Mouse (Mus musculus): ENCODE measurements around the gene Traf3ip2. TPM values are rescaled to one million over a fixed set of nuclear protein-coding genes. Genes with fewer than 3 reads are reported as not detected.

Gene Traf3ip2
- polyA plus RNA-seq, 1 experiment from 2014 or later, result 18.5 TPM

DNA sequence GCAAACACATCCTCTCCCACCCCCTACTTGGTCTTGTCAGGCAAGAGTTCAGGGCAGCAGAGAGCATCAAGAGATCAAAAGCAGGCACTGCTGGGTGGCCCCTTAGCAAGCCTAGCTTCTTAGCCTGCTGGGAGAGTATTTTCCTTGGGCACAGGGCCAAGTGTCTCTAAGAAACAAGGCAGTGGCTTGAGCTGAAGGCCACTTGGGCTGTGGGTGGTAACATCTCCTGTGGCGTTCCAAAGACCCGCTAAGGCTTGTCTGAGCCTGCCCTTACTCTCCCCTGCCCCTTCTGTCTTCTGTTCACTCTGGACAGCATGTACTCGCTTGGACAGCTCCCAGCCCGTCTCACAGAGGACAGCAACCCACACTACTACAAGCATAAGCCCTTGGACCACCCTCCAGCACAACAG lies 28.1 kb downstream of the Traf3ip2 start:
- Histone ChIP-seq H3K4me1 (peaks cover 36% of the 10 kb centered on the region), H3K27ac (peak overlapping the region; percentile 78), H3K4me2 (no peak overlapping the region), H3K27me3 (no peaks in the 10 kb centered on the region), H3K4me3 (replicated peaks) (no peak overlapping the region), H3K9ac (no peak overlapping the region), H3K9me3 (replicated peaks) (no peaks in the 10 kb centered on the region), H3K36me3 (peaks cover 33% of the 10 kb centered on the region)
- 13% methylated on average over 4 of the region's 4 CpGs for WGBS
- ATAC-seq (replicated peaks; ENCODE audit: low FRiP score), result peak; percentile 82

DNA sequence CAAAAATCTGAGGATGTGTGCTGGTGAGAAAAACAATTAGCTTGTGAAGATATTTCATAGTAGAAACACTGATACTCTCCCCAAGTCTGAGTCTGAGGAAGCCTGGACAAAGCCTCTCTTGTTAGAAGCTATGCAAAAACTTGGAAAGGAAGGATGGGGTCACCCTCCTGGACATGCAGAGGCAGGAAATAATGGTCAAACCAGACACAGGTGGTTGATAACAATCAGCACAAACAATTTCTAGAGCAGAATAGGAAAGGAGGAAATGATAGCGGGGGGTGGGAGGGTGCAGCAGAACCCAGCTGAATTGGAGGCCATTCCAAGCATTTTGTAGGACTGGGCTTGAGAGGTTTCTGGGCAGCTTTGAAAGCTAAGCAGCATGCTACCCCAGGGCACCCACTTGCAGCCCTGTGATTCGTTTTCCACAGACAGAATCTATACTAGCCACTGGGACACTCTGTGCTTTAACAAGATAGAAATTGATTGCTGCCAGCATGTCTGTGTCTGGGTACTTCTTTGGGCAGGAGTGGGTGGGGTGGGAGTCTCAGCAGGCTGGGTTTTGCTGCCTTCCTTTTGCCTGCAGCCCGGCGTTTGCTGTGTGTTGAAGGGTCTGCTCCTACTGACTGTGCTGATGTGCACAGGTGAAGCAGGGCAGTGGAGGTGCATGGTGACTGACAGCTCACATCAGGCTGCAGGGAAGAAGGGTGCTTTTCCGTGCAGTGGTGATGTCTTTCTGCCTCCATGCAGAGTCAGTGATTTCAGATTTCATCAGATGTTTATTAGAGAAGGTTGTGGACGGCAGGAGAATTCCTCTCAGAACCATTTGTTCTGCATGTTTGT lies 33.3 kb downstream of the Traf3ip2 start:
- Histone ChIP-seq H3K9ac (no peak overlapping the region), H3K4me3 (replicated peaks) (no peak overlapping the region), H3K9me3 (replicated peaks) (no peaks in the 10 kb centered on the region), H3K4me1 (peaks cover 28% of the 10 kb centered on the region), H3K4me2 (peak overlapping the region; percentile 22; the same call in 1 of the 2 replicates), H3K27ac (peak overlapping the region; percentile 83), H3K27me3 (no peaks in the 10 kb centered on the region), H3K36me3 (peaks cover 51% of the 10 kb centered on the region)
- ATAC-seq (replicated peaks; ENCODE audit: low FRiP score), result peak; percentile 26; the same call in 1 of the 2 replicates
- 27% methylated on average over 6 of the region's 6 CpGs for WGBS

DNA sequence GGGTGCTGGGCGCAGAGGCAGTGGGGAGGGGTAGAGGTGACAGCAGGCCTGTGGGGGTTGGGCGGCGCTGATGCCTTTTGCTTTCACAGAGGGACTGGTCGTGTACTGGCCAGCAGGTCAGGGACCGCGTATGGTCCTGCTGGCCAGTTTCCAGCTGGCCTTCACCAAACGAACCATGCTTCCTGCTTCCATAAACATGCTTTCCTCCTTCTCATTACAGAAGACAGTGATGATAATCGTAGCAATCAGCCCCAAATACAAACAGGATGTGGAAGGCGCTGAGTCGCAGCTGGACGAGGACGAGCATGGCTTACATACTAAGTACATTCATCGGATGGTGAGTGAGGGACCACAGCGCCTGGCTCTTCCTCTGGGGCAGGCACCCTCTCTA lies 33.9 kb downstream of the Traf3ip2 start:
- H3K9me3 ChIP-seq (replicated peaks), result no peaks in the 10 kb centered on the region
- H3K4me2 ChIP-seq, result peak overlapping the region; percentile 22; the same call in 1 of the 2 replicates
- peaks cover 57% of the 10 kb centered on the region for H3K36me3 ChIP-seq
- peaks cover 24% of the 10 kb centered on the region for H3K4me1 ChIP-seq
- H3K9ac ChIP-seq, result no peak overlapping the region
- WGBS, result 19% methylated on average over 14 of the region's 14 CpGs
- H3K27ac ChIP-seq, result peak overlapping the region; percentile 83
- no peaks in the 10 kb centered on the region for H3K27me3 ChIP-seq
- peak; percentile 66; the same call in 1 of the 2 replicates for ATAC-seq (replicated peaks; ENCODE audit: low FRiP score)
- H3K4me3 ChIP-seq (replicated peaks), result no peak overlapping the region

DNA sequence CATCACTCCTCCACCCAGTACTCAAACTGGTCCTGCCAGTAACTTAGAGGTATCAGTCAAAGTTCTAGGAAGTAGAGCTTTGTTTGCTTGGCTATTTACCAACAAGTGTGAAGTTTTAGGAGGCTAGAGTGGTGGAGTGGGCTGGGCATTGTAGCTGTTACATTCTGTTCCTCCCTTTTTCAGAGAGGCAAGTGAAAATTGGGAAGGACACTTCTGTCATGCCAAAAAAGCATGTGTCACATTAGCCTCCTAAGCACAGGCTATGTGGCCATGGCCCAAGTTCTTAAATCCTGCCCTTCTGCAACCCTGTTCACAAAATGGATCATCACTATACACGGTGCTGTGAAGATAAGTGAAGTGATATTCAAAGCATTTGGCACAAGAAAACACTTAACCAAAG lies 34.4 kb downstream of the Traf3ip2 start:
- Histone ChIP-seq H3K9ac (no peak overlapping the region), H3K4me2 (0 out of 2 replicates have a peak overlapping the region, but pooled peaks have one; percentile 22), H3K9me3 (replicated peaks) (no peaks in the 10 kb centered on the region), H3K4me3 (replicated peaks) (no peak overlapping the region), H3K27ac (peak overlapping the region; percentile 83), H3K27me3 (no peaks in the 10 kb centered on the region), H3K36me3 (peaks cover 62% of the 10 kb centered on the region), H3K4me1 (peaks cover 21% of the 10 kb centered on the region)
- ATAC-seq (replicated peaks; ENCODE audit: low FRiP score), result no peak
- 79% methylated on average over 1 of the region's 1 CpGs for WGBS

DNA sequence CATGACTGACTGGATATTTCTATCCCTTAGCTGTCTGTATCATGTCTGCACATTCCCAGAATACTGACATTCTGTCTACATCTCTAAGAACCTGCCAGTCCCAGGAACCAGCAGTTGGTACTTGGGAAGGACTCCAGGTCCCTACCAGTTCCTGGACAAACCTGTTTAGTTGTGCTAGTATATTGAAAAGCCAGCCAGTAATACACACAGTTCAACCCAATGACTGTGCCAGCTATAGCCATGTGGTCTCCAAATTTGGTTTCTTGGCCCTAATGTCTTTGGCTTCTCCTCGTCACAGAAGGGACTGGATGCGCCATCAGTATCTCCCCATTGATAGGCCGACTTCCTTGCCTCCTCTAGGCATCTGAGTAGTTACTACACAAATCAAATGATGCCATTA lies 35.5 kb downstream of the Traf3ip2 start:
- H3K4me3 ChIP-seq (replicated peaks), result no peak overlapping the region
- 0 out of 2 replicates have a peak overlapping the region, but pooled peaks have one; percentile 14 for H3K27ac ChIP-seq
- peaks cover 21% of the 10 kb centered on the region for H3K4me1 ChIP-seq
- 94% methylated on average over 3 of the region's 3 CpGs for WGBS
- peaks cover 52% of the 10 kb centered on the region for H3K36me3 ChIP-seq
- H3K9ac ChIP-seq, result no peak overlapping the region
- no peak for ATAC-seq (replicated peaks; ENCODE audit: low FRiP score)
- no peaks in the 10 kb centered on the region for H3K27me3 ChIP-seq
- H3K9me3 ChIP-seq (replicated peaks), result no peaks in the 10 kb centered on the region
- no peak overlapping the region for H3K4me2 ChIP-seq

DNA sequence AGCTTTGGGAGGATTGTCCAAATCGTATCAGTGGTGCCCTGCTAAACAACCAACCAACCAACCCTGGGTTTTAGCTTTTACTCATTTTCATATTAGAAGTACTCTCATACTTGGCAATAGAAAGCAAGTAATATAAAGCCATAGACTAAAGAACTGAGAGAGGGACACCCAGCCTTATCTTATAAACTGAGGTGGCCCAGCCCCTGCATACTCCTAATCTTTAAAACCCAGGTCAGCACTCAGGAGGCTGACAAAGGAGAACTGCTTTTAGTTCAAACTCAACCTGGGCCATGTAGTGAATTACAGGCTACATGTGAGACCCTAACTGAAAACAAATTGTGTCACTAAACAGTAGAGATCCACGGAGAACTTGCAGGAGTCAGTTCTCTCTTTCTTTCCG lies 36.8 kb downstream of the Traf3ip2 start:
- H3K36me3 ChIP-seq, result peaks cover 54% of the 10 kb centered on the region
- H3K9ac ChIP-seq, result no peak overlapping the region
- ATAC-seq (replicated peaks; ENCODE audit: low FRiP score), result no peak

DNA sequence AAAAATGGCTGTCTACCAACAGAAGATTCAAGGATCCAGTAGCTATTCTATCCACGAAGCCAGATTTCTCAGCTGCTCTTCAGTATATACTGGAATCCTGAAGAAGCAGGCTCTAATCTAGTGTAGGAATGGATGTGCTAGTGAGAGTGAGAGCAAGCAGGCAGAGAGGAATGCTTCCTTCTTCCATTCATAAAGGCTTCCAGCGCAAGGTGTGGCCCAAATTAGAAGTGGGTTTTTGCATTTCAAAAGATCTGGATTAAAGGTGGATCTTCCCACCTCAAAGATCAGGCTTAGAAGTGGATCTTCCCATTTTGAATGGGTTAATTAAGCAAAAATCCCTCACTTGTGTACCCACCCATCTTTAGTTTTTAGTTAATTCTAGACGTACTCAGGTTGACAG lies 37.6 kb downstream of the Traf3ip2 start:
- Histone ChIP-seq H3K9me3 (replicated peaks) (no peaks in the 10 kb centered on the region), H3K36me3 (peaks cover 54% of the 10 kb centered on the region), H3K27ac (no peak overlapping the region), H3K9ac (no peak overlapping the region), H3K4me1 (peaks cover 31% of the 10 kb centered on the region), H3K4me3 (replicated peaks) (no peak overlapping the region), H3K27me3 (no peaks in the 10 kb centered on the region), H3K4me2 (no peak overlapping the region)
- no peak for ATAC-seq (replicated peaks; ENCODE audit: low FRiP score)
- WGBS, result 91% methylated on average over 3 of the region's 3 CpGs

More for the DNA sequence above, 36.8 kb downstream of the Traf3ip2 start:
- no peak overlapping the region for H3K4me2 ChIP-seq
- no peak overlapping the region for H3K4me3 ChIP-seq (replicated peaks)
- WGBS, result 88% methylated on average over 3 of the region's 3 CpGs
- H3K27ac ChIP-seq, result no peak overlapping the region
- H3K27me3 ChIP-seq, result no peaks in the 10 kb centered on the region
- H3K4me1 ChIP-seq, result peaks cover 31% of the 10 kb centered on the region
- no peaks in the 10 kb centered on the region for H3K9me3 ChIP-seq (replicated peaks)

DNA sequence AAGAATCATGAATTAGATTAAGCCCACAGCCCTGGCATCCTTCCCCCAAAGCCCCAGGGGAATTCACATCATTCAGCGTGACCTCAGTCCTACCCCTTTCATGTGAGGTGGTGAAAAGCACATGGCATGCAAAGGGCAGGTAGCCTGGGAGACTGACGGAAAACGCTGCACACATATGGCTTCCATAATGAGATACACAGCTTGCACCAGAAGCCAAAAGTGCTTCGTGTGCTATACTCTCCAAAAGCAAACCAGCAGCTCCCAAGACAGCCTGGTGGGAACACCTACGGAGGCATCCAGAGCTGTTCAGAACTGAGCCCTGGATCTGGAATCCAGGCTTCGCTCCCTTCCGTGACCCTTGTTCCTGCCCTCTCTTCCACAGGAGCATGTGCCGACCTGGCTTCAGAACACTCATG lies 41.3 kb downstream of the Traf3ip2 start:
- H3K4me3 ChIP-seq (replicated peaks), result no peak overlapping the region
- peaks cover 24% of the 10 kb centered on the region for H3K4me1 ChIP-seq
- no peak for ATAC-seq (replicated peaks; ENCODE audit: low FRiP score)
- H3K27me3 ChIP-seq, result no peaks in the 10 kb centered on the region
- H3K9me3 ChIP-seq (replicated peaks), result no peaks in the 10 kb centered on the region
- peak overlapping the region; percentile 27; the same call in 1 of the 2 replicates for H3K27ac ChIP-seq
- peaks cover 43% of the 10 kb centered on the region for H3K36me3 ChIP-seq
- no peak overlapping the region for H3K9ac ChIP-seq
- 45% methylated on average over 8 of the region's 8 CpGs for WGBS
- H3K4me2 ChIP-seq, result no peak overlapping the region

DNA sequence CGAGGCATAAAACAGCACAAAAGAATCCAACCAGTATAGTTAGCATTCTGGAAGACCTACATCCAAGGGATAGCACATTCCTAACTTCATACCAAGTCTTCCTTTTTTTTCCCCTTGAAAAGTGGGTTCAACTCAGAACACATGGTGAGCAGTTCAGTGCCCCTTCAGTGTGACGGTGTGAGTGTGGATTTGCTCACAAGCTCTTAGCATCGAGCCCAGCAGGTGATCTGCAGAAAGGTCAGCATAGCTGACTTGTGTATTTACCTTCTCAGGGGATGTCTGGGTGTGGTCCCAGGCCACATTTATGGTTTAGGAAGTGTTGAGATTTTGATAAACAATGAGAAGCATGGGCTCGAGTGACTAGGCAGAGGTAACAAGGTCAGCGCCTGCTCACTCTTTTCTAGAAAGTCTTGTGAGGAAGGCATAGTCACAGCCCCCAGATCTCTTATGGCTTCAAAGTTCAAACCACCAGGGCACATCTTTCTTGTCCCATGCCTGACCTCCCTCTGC lies 46.2 kb downstream of the Traf3ip2 start:
- Histone ChIP-seq H3K4me2 (peak overlapping the region; percentile 31; the same call in 1 of the 2 replicates), H3K27me3 (no peaks in the 10 kb centered on the region), H3K9me3 (replicated peaks) (no peaks in the 10 kb centered on the region), H3K9ac (no peak overlapping the region), H3K4me1 (peaks cover 43% of the 10 kb centered on the region), H3K36me3 (peaks cover 9% of the 10 kb centered on the region), H3K27ac (peak overlapping the region; percentile 94), H3K4me3 (replicated peaks) (no peak overlapping the region)
- WGBS, result 12% methylated on average over 5 of the region's 5 CpGs
- peak; percentile 18; the same call in 1 of the 2 replicates for ATAC-seq (replicated peaks; ENCODE audit: low FRiP score)

DNA sequence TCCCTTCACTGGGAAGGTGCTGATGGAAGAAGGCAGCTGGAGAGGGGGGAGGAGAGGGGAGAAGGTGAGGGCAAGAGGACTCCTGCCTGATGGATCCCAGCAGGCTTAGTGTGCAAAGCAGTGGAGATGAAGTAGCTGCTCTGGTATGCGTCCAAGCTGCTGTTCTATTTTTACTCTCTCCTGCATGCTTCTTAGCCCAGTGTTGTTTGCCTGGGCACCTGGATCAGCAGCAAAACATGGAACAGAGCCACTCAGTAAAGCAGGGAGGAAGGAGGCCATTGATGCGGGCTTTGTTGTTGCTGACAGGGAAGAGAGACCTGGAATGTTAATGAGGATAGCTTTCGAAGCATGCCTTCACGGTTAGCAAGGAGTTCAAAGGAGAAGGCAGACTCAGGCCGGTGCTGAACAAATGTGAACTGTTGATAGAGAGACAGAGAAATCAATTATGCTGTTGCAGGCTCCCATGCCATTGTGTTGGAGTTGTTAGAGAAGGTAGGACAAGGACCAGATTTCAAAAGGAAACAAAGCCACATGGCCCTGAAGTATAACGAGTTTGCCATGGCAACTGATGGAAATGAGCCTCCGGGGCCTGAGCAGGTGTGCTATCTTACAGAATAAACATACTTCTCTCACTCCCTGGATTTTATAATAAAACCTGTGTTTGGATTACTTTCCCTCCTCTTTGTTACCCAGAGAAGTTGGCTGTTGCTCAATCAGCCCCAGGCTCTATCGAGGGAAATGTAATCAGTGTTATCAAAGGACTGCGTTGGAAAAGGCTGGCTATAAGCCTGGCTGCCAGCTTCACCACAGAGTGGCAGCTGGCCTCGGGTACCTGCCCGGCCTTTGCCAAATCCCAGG lies 46.9 kb downstream of the Traf3ip2 start:
- peak overlapping the region; percentile 31 for H3K4me2 ChIP-seq
- ATAC-seq (replicated peaks; ENCODE audit: low FRiP score), result peak; percentile 91
- no peak overlapping the region for H3K4me3 ChIP-seq (replicated peaks)
- H3K9ac ChIP-seq, result no peak overlapping the region
- H3K27me3 ChIP-seq, result no peaks in the 10 kb centered on the region
- peaks cover 37% of the 10 kb centered on the region for H3K4me1 ChIP-seq
- H3K27ac ChIP-seq, result peak overlapping the region; percentile 94
- peaks cover 5% of the 10 kb centered on the region for H3K36me3 ChIP-seq
- H3K9me3 ChIP-seq (replicated peaks), result no peaks in the 10 kb centered on the region
- WGBS, result 9% methylated on average over 11 of the region's 11 CpGs

DNA sequence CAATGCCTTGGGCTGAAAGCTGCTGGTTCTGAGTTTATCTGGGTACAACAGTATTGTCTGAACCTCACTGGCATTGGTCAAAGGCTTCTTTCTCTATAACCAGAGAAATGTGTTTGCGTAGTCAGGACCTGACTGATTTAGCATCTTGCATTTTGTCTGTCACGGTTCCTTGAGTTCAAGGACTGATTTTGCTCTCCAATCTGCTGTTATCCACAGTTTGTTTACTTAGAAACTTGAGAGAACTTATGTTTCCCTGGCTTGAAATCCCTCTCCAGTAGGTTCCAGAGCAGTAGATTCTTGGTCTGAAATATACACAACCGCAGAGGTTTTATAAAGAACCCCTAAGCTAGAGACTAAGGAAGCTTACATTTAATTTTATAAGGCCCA lies 47.5 kb downstream of the Traf3ip2 start:
- ATAC-seq (replicated peaks; ENCODE audit: low FRiP score), result peak; percentile 38
- Histone ChIP-seq H3K4me1 (peaks cover 42% of the 10 kb centered on the region), H3K36me3 (peaks cover 5% of the 10 kb centered on the region), H3K4me2 (peak overlapping the region; percentile 31; the same call in 1 of the 2 replicates), H3K4me3 (replicated peaks) (no peak overlapping the region), H3K27ac (peak overlapping the region; percentile 94), H3K9ac (no peak overlapping the region), H3K27me3 (no peaks in the 10 kb centered on the region), H3K9me3 (replicated peaks) (no peaks in the 10 kb centered on the region)
- 31% methylated on average over 3 of the region's 3 CpGs for WGBS
